Mouse (Mus musculus): ENCODE data around the gene Naif1. TPM values are rescaled to one million over a fixed set of nuclear protein-coding genes. Genes with fewer than 3 reads are reported as not detected.

Naif1 gene
- polyA plus RNA-seq, 1 experiment from 2014 or later, result 4.5 TPM

- 92% methylated on average over 6 of the region's 6 CpGs for WGBS
- Histone ChIP-seq H3K4me3 (ENCODE audit: control insufficient read depth in 1 of 2, insufficient read depth in 1 of 2, low read depth in 1 of 2, low read length in 2 of 2) (no peak overlapping the region), H3K9me3 (ENCODE audit: control insufficient read depth, low read length) (no peaks in the 10 kb centered on the region), H3K9ac (ENCODE audit: low read length) (no peak overlapping the region), H3K4me1 (ENCODE audit: control insufficient read depth in 2 of 2, insufficient read depth in 2 of 2, low read length in 2 of 2) (peaks cover 16 to 38% of the 10 kb centered on the region in 2 experiments), H3K36me3 (ENCODE audit: control insufficient read depth, insufficient read depth, low read length) (peaks cover 43% of the 10 kb centered on the region), H3K27ac (replicated peaks in 1 of 2; ENCODE audit: control insufficient read depth in 1 of 2, insufficient read depth in 1 of 2, low read depth in 2 of 2, low read length in 2 of 2) (no peak overlapping the region), H3K4me2 (ENCODE audit: low read length) (no peak overlapping the region), H3K27me3 (ENCODE audit: control insufficient read depth, insufficient read depth, low read length) (no peaks in the 10 kb centered on the region)
- ATAC-seq (ENCODE audit: insufficient number of reproducible peaks, insufficient read depth, low FRiP score, low read depth), result no peak
Measured at GRCm38 (mm10) chr2:32421851-32422251, 28.4 kb upstream of the Naif1 start.

DNA sequence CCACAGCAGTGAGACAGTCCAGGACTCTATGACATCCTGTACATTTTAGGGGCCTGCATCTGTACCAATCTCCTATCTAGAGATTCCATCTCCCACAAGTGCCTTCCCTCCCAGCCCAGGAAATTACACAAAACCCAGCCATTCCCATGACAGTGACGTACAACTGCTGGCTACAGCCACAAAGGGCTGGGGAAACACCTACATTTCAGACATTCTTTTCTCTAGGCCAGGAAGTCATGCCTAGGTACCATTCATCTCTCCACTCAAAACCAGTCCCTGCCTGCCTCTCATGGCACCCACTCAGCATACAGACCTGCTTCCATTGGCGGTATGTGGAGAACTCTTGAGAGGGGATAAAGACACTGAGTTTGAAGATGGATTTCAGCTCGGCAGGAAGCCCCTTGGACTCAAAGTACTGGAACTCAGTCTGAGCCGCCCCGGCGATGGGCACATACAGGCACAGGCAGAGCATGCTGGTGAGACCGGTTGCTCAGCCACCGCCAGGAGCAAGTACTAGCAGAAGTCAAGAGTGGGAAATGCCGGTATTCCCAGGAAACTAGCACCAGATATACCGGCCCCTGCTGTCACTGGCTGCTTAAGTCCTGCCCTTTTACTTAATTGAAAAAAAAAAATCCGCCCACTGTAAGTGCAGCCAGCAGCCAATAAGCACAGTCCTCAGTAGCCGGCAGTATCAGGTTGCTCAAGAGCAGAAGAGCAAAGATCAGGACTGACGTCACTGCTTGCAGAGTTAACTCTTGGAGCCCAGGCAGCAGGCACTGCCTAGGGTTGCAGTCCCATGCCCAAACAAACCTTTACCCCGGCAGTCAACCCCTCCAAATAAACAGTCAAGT lies 26.6 kb upstream of the Naif1 start:
- Histone ChIP-seq H3K36me3 (ENCODE audit: control insufficient read depth, insufficient read depth, low read length) (peaks cover 24% of the 10 kb centered on the region), H3K4me3 (ENCODE audit: control insufficient read depth in 1 of 2, insufficient read depth in 1 of 2, low read depth in 1 of 2, low read length in 2 of 2) (peak overlapping the region; percentile 30 to 46), H3K9me3 (ENCODE audit: control insufficient read depth, low read length) (no peaks in the 10 kb centered on the region), H3K4me1 (ENCODE audit: control insufficient read depth in 2 of 2, insufficient read depth in 2 of 2, low read length in 2 of 2) (peaks cover 23 to 45% of the 10 kb centered on the region in 2 experiments), H3K27me3 (ENCODE audit: control insufficient read depth, insufficient read depth, low read length) (no peaks in the 10 kb centered on the region), H3K9ac (ENCODE audit: low read length) (peak overlapping the region; percentile 63), H3K4me2 (ENCODE audit: low read length) (peak overlapping the region; percentile 86), H3K27ac (replicated peaks in 1 of 2; ENCODE audit: control insufficient read depth in 1 of 2, insufficient read depth in 1 of 2, low read depth in 2 of 2, low read length in 2 of 2) (peak overlapping the region; percentile 72 to 89)
- peak; percentile 86 for ATAC-seq (ENCODE audit: insufficient number of reproducible peaks, insufficient read depth, low FRiP score, low read depth)
- WGBS, result 0% methylated on average over 14 of the region's 14 CpGs

GRCm38 (mm10) chr2:32424796-32425195 lies 25.5 kb upstream of the Naif1 start:
- H3K9me3 ChIP-seq (ENCODE audit: control insufficient read depth, low read length), result no peaks in the 10 kb centered on the region
- no peak overlapping the region for H3K4me2 ChIP-seq (ENCODE audit: low read length)
- H3K27ac ChIP-seq (replicated peaks in 1 of 2; ENCODE audit: control insufficient read depth in 1 of 2, insufficient read depth in 1 of 2, low read depth in 2 of 2, low read length in 2 of 2), result peak overlapping the region; percentile 72 to 89
- no peak for ATAC-seq (ENCODE audit: insufficient number of reproducible peaks, insufficient read depth, low FRiP score, low read depth)
- H3K27me3 ChIP-seq (ENCODE audit: control insufficient read depth, insufficient read depth, low read length), result no peaks in the 10 kb centered on the region
- 39% methylated on average over 3 of the region's 3 CpGs for WGBS
- H3K4me1 ChIP-seq (ENCODE audit: control insufficient read depth in 2 of 2, insufficient read depth in 2 of 2, low read length in 2 of 2), result peaks cover 27 to 48% of the 10 kb centered on the region in 2 experiments
- peaks cover 13% of the 10 kb centered on the region for H3K36me3 ChIP-seq (ENCODE audit: control insufficient read depth, insufficient read depth, low read length)
- no peak overlapping the region for H3K9ac ChIP-seq (ENCODE audit: low read length)
- H3K4me3 ChIP-seq (ENCODE audit: control insufficient read depth in 1 of 2, insufficient read depth in 1 of 2, low read depth in 1 of 2, low read length in 2 of 2), result no peak overlapping the region

GRCm38 (mm10) chr2:32425568-32425967 lies 24.7 kb upstream of the Naif1 start:
- H3K27ac ChIP-seq (replicated peaks in 1 of 2; ENCODE audit: control insufficient read depth in 1 of 2, insufficient read depth in 1 of 2, low read depth in 2 of 2, low read length in 2 of 2), result no peak overlapping the region

DNA sequence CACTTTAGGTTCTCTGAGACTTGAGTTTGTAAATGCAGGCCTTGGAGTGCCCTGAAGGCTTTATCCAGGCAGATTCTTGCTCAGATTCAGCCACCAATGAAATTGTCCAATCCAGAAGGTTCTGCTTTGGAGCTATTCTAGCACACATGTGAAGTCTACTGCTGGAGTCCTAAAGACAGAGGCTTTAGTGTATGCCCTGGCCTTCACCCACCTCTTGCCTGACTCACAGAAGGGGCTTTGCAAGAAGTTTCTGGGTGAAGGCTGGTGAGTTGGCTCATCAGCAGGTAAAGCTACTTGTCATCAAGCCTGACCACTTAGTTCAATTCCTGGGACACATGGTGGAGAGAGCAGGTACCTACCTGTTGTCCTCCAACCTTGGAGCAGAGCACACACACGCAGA lies 24.1 kb upstream of the Naif1 start:
- ATAC-seq (ENCODE audit: insufficient number of reproducible peaks, insufficient read depth, low FRiP score, low read depth), result no peak
- Histone ChIP-seq H3K27me3 (ENCODE audit: control insufficient read depth, insufficient read depth, low read length) (no peaks in the 10 kb centered on the region), H3K4me2 (ENCODE audit: low read length) (no peak overlapping the region), H3K9ac (ENCODE audit: low read length) (no peak overlapping the region), H3K9me3 (ENCODE audit: control insufficient read depth, low read length) (no peaks in the 10 kb centered on the region), H3K4me3 (ENCODE audit: control insufficient read depth in 1 of 2, insufficient read depth in 1 of 2, low read depth in 1 of 2, low read length in 2 of 2) (no peak overlapping the region), H3K36me3 (ENCODE audit: control insufficient read depth, insufficient read depth, low read length) (no peaks in the 10 kb centered on the region), H3K27ac (replicated peaks in 1 of 2; ENCODE audit: control insufficient read depth in 1 of 2, insufficient read depth in 1 of 2, low read depth in 2 of 2, low read length in 2 of 2) (no peak overlapping the region), H3K4me1 (ENCODE audit: control insufficient read depth in 2 of 2, insufficient read depth in 2 of 2, low read length in 2 of 2) (peaks cover 34 to 55% of the 10 kb centered on the region in 2 experiments)
- WGBS, result 88% methylated on average over 1 of the region's 1 CpGs

More at GRCm38 (mm10) chr2:32425568-32425967, 24.7 kb upstream of the Naif1 start:
- Histone ChIP-seq H3K9me3 (ENCODE audit: control insufficient read depth, low read length) (no peaks in the 10 kb centered on the region), H3K4me1 (ENCODE audit: control insufficient read depth in 2 of 2, insufficient read depth in 2 of 2, low read length in 2 of 2) (peaks cover 32 to 52% of the 10 kb centered on the region in 2 experiments), H3K4me3 (ENCODE audit: control insufficient read depth in 1 of 2, insufficient read depth in 1 of 2, low read depth in 1 of 2, low read length in 2 of 2) (no peak overlapping the region), H3K27me3 (ENCODE audit: control insufficient read depth, insufficient read depth, low read length) (no peaks in the 10 kb centered on the region), H3K36me3 (ENCODE audit: control insufficient read depth, insufficient read depth, low read length) (peaks cover 5% of the 10 kb centered on the region), H3K9ac (ENCODE audit: low read length) (no peak overlapping the region), H3K4me2 (ENCODE audit: low read length) (no peak overlapping the region)
- no peak for ATAC-seq (ENCODE audit: insufficient number of reproducible peaks, insufficient read depth, low FRiP score, low read depth)
- 51% methylated on average over 5 of the region's 5 CpGs for WGBS

- no peaks in the 10 kb centered on the region for H3K27me3 ChIP-seq (ENCODE audit: control insufficient read depth, insufficient read depth, low read length)
- no peak overlapping the region for H3K4me3 ChIP-seq (ENCODE audit: control insufficient read depth in 1 of 2, insufficient read depth in 1 of 2, low read depth in 1 of 2, low read length in 2 of 2)
- no peak for ATAC-seq (ENCODE audit: insufficient number of reproducible peaks, insufficient read depth, low FRiP score, low read depth)
- no peak overlapping the region for H3K9ac ChIP-seq (ENCODE audit: low read length)
- H3K4me2 ChIP-seq (ENCODE audit: low read length), result no peak overlapping the region
- no peaks in the 10 kb centered on the region for H3K9me3 ChIP-seq (ENCODE audit: control insufficient read depth, low read length)
- no peaks in the 10 kb centered on the region for H3K36me3 ChIP-seq (ENCODE audit: control insufficient read depth, insufficient read depth, low read length)
- peaks cover 33 to 47% of the 10 kb centered on the region in 2 experiments for H3K4me1 ChIP-seq (ENCODE audit: control insufficient read depth in 2 of 2, insufficient read depth in 2 of 2, low read length in 2 of 2)
- no peak overlapping the region for H3K27ac ChIP-seq (replicated peaks in 1 of 2; ENCODE audit: control insufficient read depth in 1 of 2, insufficient read depth in 1 of 2, low read depth in 2 of 2, low read length in 2 of 2)
- WGBS, result 82% methylated on average over 5 of the region's 5 CpGs
Measured at GRCm38 (mm10) chr2:32427720-32428119, 22.5 kb upstream of the Naif1 start.

GRCm38 (mm10) chr2:32428262-32428722 lies 22.0 kb upstream of the Naif1 start:
- no peak for ATAC-seq (ENCODE audit: insufficient number of reproducible peaks, insufficient read depth, low FRiP score, low read depth)
- no peak overlapping the region; the same call in 1 of the 2 replicates for H3K9ac ChIP-seq (ENCODE audit: low read length)
- WGBS, result 60% methylated on average over 8 of the region's 8 CpGs

More at GRCm38 (mm10) chr2:32428262-32428722, 22.0 kb upstream of the Naif1 start:
- Histone ChIP-seq H3K4me1 (ENCODE audit: control insufficient read depth in 2 of 2, insufficient read depth in 2 of 2, low read length in 2 of 2) (peaks cover 30 to 41% of the 10 kb centered on the region in 2 experiments), H3K27me3 (ENCODE audit: control insufficient read depth, insufficient read depth, low read length) (no peaks in the 10 kb centered on the region), H3K4me3 (ENCODE audit: control insufficient read depth in 1 of 2, insufficient read depth in 1 of 2, low read depth in 1 of 2, low read length in 2 of 2) (no peak overlapping the region), H3K27ac (replicated peaks in 1 of 2; ENCODE audit: control insufficient read depth in 1 of 2, insufficient read depth in 1 of 2, low read depth in 2 of 2, low read length in 2 of 2) (no peak overlapping the region), H3K36me3 (ENCODE audit: control insufficient read depth, insufficient read depth, low read length) (no peaks in the 10 kb centered on the region), H3K9me3 (ENCODE audit: control insufficient read depth, low read length) (no peaks in the 10 kb centered on the region), H3K4me2 (ENCODE audit: low read length) (no peak overlapping the region)

All from heart, embryonic 14.5 days (tissue).